Mouse (Mus musculus): ENCODE data around the gene Olfr646.

DNA sequence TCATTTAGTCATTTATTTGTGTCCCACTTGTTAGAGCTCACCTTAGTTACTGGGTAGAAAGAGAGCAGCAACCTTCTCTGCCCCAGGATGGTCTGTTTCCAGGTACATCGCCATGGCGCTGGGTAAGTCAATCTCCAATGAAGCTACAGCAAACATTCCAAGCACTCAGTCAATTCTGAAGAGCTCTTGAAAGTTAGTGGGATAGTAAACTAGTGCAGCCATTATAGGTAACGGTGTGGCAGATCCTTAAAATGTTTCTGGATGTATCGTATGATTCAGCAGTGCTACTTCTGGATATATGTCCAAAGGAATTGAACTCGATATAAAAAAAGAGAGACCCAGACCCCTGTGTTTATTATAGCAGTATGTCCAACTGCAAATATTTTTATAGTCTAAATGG lies 32.6 kb downstream of the Olfr646 start, which contains the start of gene Olfr643:
- TF ChIP-seq CTCF (IDR thresholded peaks at IDR 0.05; ENCODE audit: low read depth) = no peak
- TF ChIP-seq EP300 (IDR thresholded peaks at IDR 0.05; ENCODE audit: low read depth) = no peak

Measured in liver, postnatal 0 days (tissue).